Mouse (Mus musculus): ENCODE measurements around the gene Dtnbp1.

The Dtnbp1 gene

GRCm38 (mm10) chr13:45001228-45001910 is 578 bp downstream of the Dtnbp1 start:
- DNase-seq (ENCODE audit: low read depth, low spot score) = peak; percentile 16

GRCm38 (mm10) chr13:45000836-45001227 is 1.1 kb downstream of the Dtnbp1 start:
- no peak for DNase-seq (ENCODE audit: low read depth, low spot score)

GRCm38 (mm10) chr13:44999211-44999610 is 2.7 kb downstream of the Dtnbp1 start:
- no peak for DNase-seq (ENCODE audit: low read depth, low spot score)

- no peak for DNase-seq (ENCODE audit: low read depth, low spot score)
Observed at GRCm38 (mm10) chr13:44996339-44996738, 5.6 kb downstream of the Dtnbp1 start.

- no peak for DNase-seq (ENCODE audit: low read depth, low spot score)
Observed at GRCm38 (mm10) chr13:44992550-44993205, 9.3 kb downstream of the Dtnbp1 start.

GRCm38 (mm10) chr13:44991936-44992335 is 10.0 kb downstream of the Dtnbp1 start:
- DNase-seq (ENCODE audit: low read depth, low spot score) = no peak

- DNase-seq (ENCODE audit: low read depth, low spot score) = no peak
Observed at GRCm38 (mm10) chr13:44990073-44990682, 11.8 kb downstream of the Dtnbp1 start.

- no peak for DNase-seq (ENCODE audit: low read depth, low spot score)
Observed at GRCm38 (mm10) chr13:44986352-44986751, 15.6 kb downstream of the Dtnbp1 start.

DNA sequence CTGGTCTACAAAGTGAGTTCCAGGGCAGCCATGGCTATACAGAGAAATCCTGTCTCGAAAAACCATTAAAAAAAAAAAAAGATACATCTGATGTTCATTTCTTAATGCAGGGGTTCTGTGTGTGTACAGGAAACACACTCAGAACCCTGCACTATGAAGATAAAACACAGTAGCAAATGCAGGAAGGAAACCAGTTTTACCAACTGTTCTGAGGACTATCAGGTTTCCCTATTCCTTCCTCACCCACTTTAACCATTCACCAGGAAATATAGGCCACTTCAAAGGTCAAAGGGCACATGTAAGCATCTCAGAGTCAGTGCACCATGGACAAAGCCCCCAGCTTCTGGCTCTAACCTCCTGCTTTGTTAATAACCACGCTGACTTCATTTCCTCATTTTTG is 16.6 kb downstream of the Dtnbp1 start:
- no peak for DNase-seq (ENCODE audit: low read depth, low spot score)

GRCm38 (mm10) chr13:44983635-44984401 is 18.1 kb downstream of the Dtnbp1 start:
- no peak for DNase-seq (ENCODE audit: low read depth, low spot score)

- no peak for DNase-seq (ENCODE audit: low read depth, low spot score)
Observed at GRCm38 (mm10) chr13:44982799-44983198, 19.1 kb downstream of the Dtnbp1 start.

- no peak for DNase-seq (ENCODE audit: low read depth, low spot score)
Observed at GRCm38 (mm10) chr13:44979433-44979832, 22.5 kb downstream of the Dtnbp1 start.

DNA sequence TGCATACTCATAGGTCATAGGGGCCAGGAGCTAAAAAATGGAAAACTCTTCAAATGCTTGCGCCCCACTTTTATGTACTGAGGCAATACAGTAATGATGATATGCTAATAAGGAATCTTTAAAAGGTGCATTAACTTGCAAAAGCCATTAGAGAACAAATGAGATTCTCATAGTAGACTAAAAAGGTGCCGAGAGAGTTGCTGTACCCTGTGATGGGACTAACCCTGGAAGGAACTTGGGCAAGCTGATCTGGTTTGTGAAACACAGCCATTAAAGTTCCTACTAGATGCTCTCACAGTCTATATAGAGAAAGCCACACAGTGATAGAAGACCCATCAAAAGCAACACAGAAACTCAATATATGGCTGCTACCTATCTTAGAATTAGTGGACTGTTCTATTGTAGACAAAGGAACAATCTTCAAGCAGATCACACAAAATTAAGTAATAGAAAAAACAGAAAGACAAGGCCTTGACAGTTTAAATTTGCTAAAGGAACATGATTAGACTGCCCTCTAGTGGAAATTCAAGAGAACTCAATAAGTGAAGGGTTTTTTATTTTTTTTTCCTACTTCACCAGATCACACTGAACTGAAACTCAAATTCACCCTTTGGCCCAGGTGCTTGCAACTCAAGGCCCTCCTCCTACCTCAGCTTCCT is 24.3 kb downstream of the Dtnbp1 start:
- DNase-seq (ENCODE audit: low read depth, low spot score) = peak; percentile 25

- no peak for DNase-seq (ENCODE audit: low read depth, low spot score)
Observed at GRCm38 (mm10) chr13:44977059-44977458, 24.9 kb downstream of the Dtnbp1 start.

- DNase-seq (ENCODE audit: low read depth, low spot score) = no peak
Observed at GRCm38 (mm10) chr13:44960542-44961291, 41.2 kb downstream of the Dtnbp1 start.

- DNase-seq (ENCODE audit: low read depth, low spot score) = no peak
Observed at GRCm38 (mm10) chr13:44957049-44957448, 44.9 kb downstream of the Dtnbp1 start.

DNA sequence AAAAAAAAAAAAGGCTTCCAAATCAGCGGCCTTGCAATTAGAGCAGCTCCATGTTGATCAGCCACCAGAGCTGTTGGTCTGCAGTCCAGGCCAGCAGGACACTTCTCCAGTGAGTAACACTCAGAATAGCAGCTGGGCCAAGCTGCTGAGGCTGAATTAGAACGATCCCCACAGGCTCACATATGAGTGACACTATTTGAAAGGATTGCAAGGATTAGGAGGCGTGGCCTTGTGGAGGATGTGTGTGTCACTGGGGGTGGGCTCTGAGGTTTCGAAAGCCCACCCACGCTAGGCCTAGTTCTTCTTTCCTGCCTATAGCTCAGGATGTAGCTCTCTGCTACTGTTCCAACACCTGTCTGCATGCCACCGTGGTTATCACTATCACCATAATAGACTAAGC is 46.2 kb downstream of the Dtnbp1 start:
- no peak for DNase-seq (ENCODE audit: low read depth, low spot score)

DNA sequence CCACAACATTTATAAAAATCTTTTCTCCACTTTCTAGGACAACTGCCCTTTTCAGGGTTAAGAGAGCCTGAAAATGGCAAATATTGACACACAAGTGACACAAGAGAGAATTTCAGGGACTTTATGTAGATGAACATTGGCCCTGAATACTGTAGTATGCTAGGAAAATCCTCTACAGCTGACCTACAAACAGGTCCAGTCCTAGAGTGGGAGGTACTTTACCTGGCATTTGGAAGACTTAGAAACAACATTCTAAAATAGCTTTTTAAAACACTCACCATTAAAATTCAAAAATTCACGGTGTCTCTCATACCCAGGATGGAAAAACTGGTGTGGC is 47.7 kb downstream of the Dtnbp1 start:
- DNase-seq (ENCODE audit: low read depth, low spot score) = no peak

DNA sequence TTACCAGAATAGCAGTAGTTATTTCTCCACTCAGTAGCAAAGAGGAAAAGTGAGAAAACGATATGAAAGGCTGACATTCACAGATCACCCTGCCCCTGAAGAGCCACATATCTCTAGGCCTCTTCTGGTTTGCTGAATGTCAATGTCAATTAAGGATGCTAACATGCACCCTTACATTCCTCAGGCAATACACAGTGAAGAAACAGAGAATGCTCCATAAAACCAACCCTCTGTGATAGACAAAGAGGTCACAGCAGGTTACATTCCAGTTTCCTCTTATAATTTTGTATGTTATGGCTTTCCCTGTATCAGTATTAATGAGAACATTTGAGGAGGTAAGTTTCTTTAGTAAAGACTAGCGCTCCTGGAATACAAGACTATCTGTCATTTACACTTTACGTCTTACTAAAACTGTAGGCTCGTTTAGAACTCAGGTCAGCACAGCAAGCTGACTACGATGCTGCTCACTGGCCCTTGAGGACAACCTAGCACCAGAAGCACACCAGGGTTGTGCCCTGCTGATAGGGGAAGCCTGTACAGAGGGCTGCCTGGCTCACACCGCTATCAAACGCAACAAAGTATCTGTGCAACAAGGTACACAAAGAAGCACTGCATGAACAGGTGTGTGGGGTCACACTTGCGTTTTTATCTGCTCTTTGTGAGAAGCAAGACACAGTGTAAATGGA is 48.3 kb downstream of the Dtnbp1 start:
- no peak for DNase-seq (ENCODE audit: low read depth, low spot score)

DNA sequence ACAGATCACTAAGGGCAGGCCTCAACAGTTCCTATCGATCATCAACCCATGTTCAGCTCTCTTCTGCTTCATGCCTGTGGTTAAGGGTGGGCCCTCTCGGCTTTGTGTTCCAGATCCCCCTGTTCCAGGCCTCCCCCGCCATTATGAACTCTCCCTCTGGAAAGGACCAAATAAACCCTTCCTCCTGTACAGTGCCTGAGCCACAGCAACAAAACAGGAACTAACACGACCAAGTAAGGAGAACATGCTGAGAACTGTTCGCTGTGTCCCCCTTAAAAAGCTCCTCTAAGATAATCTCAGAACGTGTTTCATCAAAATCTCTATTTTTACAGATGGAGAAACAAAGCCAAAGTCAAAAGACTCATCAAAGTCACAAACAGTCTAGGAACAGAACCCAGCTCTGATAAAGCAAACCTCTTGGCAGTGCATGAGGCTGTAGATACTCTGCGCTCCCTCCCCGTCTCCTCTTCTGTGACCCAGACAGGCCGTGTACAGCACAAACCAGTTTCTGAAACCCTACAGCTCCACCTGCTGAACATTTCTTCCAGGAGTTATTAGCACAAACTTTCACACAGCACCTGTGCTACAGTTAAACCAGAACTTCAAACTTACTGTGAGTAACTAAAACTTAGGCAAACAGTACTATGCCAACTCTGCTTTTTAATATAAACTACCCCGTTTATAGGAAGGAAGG is 49.4 kb downstream of the Dtnbp1 start:
- DNase-seq (ENCODE audit: low read depth, low spot score) = no peak
